Mouse (Mus musculus) embryo, embryonic 9.5 days (tissue): ENCODE measurements around the gene Ddx10.
"Not testable (repeated sequence)": the region's sequence is repeated elsewhere in the genome, so short reads cannot be mapped to it uniquely, and the experiment has no call there.

ENCODE experiments used
- DNase-seq: peaks from one replicate; pipeline ENCODE4 v3.0.0-alpha.2; 2017; ENCODE audit errors: extremely low spot score

The Ddx10 gene

GRCm38 (mm10) chr9:53144266-53144665, 103.6 kb downstream of the Ddx10 start:
- DNase-seq: peak; percentile 15

GRCm38 (mm10) chr9:53143508-53143907, 104.3 kb downstream of the Ddx10 start:
- DNase-seq: no peak

- not testable (repeated sequence) for DNase-seq
Observed at GRCm38 (mm10) chr9:53142424-53142823, 105.4 kb downstream of the Ddx10 start.

GRCm38 (mm10) chr9:53140610-53141165, 107.2 kb downstream of the Ddx10 start:
- DNase-seq: no peak

GRCm38 (mm10) chr9:53132826-53133225, 115.0 kb downstream of the Ddx10 start:
- DNase-seq: no peak

GRCm38 (mm10) chr9:53130460-53130859, 117.4 kb downstream of the Ddx10 start:
- DNase-seq: no peak

GRCm38 (mm10) chr9:53101103-53101502, 146.8 kb downstream of the Ddx10 start:
- no peak for DNase-seq

GRCm38 (mm10) chr9:53095319-53096165, 152.3 kb downstream of the Ddx10 start:
- no peak for DNase-seq

- DNase-seq: no peak
Observed at GRCm38 (mm10) chr9:53094536-53094935, 153.3 kb downstream of the Ddx10 start.

GRCm38 (mm10) chr9:53077626-53078025, 170.2 kb downstream of the Ddx10 start:
- DNase-seq: no peak

GRCm38 (mm10) chr9:53075931-53076330, 171.9 kb downstream of the Ddx10 start:
- DNase-seq: no peak

- no peak for DNase-seq
Observed at GRCm38 (mm10) chr9:53074443-53074842, 173.4 kb downstream of the Ddx10 start.

- no peak for DNase-seq
Observed at GRCm38 (mm10) chr9:53073576-53074112, 174.2 kb downstream of the Ddx10 start.

GRCm38 (mm10) chr9:53072088-53072487, 175.8 kb downstream of the Ddx10 start:
- DNase-seq: no peak

- no peak for DNase-seq
Observed at GRCm38 (mm10) chr9:53070875-53071524, 176.9 kb downstream of the Ddx10 start.

- DNase-seq: no peak
Observed at GRCm38 (mm10) chr9:53068166-53068565, 179.7 kb downstream of the Ddx10 start.

GRCm38 (mm10) chr9:53066428-53066827, 181.4 kb downstream of the Ddx10 start:
- DNase-seq: no peak

GRCm38 (mm10) chr9:53065028-53065427, 182.8 kb downstream of the Ddx10 start:
- no peak for DNase-seq

- DNase-seq: no peak
Observed at GRCm38 (mm10) chr9:53064531-53064930, 183.3 kb downstream of the Ddx10 start.

GRCm38 (mm10) chr9:53055306-53055705, 192.5 kb downstream of the Ddx10 start:
- DNase-seq: no peak
